Mouse (Mus musculus): ENCODE data around the gene 5730522E02Rik. TPM values are rescaled to one million over a fixed set of nuclear protein-coding genes. Genes with fewer than 3 reads are reported as not detected.
A peak's percentile ranks its signal among the peaks of the same experiment; 100 is the strongest.

5730522E02Rik gene
- polyA plus RNA-seq, 1 experiment from 2014 or later = 24.3 TPM

DNA sequence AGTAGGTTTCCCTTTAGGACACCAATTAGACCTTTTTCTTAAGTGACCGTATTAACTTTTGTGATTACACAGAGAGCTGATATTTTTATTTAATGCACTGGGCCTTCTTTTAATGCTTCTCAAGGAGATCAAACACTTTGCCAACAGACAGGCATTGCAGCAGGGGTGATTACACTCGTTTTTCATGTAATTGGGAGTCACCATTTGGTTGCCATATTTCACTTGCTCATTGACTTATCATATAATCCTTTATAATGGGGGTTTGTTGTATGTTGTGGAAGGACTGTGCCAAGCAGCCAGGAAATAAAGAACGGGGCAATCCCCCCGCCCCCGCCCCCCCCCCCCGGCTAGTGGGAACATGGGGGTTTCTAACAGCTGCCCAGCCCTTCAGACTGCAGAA is 135.0 kb downstream of the 5730522E02Rik start:
- no peak overlapping the region for H3K4me2 ChIP-seq (replicated peaks)
- H3K9me3 ChIP-seq = no peaks in the 10 kb centered on the region
- H3K27ac ChIP-seq (replicated peaks) = peak overlapping the region; percentile 65
- H3K4me1 ChIP-seq = peaks cover 17% of the 10 kb centered on the region
- H3K9ac ChIP-seq (replicated peaks) = no peak overlapping the region
- H3K36me3 ChIP-seq = no peaks in the 10 kb centered on the region
- no peak overlapping the region for H3K4me3 ChIP-seq
- WGBS = 48% methylated on average over 6 of the region's 6 CpGs
- 0 out of 2 replicates have a peak, but pooled peaks have one; percentile 18 for ATAC-seq (replicated peaks)
- no peaks in the 10 kb centered on the region for H3K27me3 ChIP-seq

- 40% methylated on average over 8 of the region's 8 CpGs for WGBS
- no peak overlapping the region for H3K9ac ChIP-seq (replicated peaks)
- H3K27me3 ChIP-seq = no peaks in the 10 kb centered on the region
- H3K9me3 ChIP-seq = no peaks in the 10 kb centered on the region
- H3K4me2 ChIP-seq (replicated peaks) = no peak overlapping the region
- ATAC-seq (replicated peaks) = peak; percentile 90
- H3K4me1 ChIP-seq = peaks cover 17% of the 10 kb centered on the region
- 0 out of 2 replicates have a peak overlapping the region, but pooled peaks have one; percentile 24 for H3K27ac ChIP-seq (replicated peaks)
- no peak overlapping the region for H3K4me3 ChIP-seq
- H3K36me3 ChIP-seq = no peaks in the 10 kb centered on the region
Measured at GRCm38 (mm10) chr11:26073638-26074294, 136.8 kb downstream of the 5730522E02Rik start.

- no peak overlapping the region for H3K27ac ChIP-seq (replicated peaks)
- peaks cover 17% of the 10 kb centered on the region for H3K4me1 ChIP-seq
- H3K36me3 ChIP-seq = no peaks in the 10 kb centered on the region
- H3K9me3 ChIP-seq = no peaks in the 10 kb centered on the region
- no peak overlapping the region for H3K9ac ChIP-seq (replicated peaks)
- H3K4me3 ChIP-seq = no peak overlapping the region
- WGBS = 7% methylated on average over 4 of the region's 4 CpGs
- ATAC-seq (replicated peaks) = peak; percentile 49; the same call in 1 of the 2 replicates
- no peak overlapping the region for H3K4me2 ChIP-seq (replicated peaks)
- H3K27me3 ChIP-seq = no peaks in the 10 kb centered on the region
Measured at GRCm38 (mm10) chr11:26072101-26072500, 138.5 kb downstream of the 5730522E02Rik start.

GRCm38 (mm10) chr11:26063252-26063651 is 147.3 kb downstream of the 5730522E02Rik start:
- no peak overlapping the region for H3K27ac ChIP-seq (replicated peaks)
- ATAC-seq (replicated peaks) = no peak
- 15% methylated on average over 2 of the region's 2 CpGs for WGBS
- H3K36me3 ChIP-seq = no peaks in the 10 kb centered on the region
- H3K4me2 ChIP-seq (replicated peaks) = no peak overlapping the region
- no peak overlapping the region for H3K9ac ChIP-seq (replicated peaks)
- no peaks in the 10 kb centered on the region for H3K9me3 ChIP-seq
- H3K27me3 ChIP-seq = no peaks in the 10 kb centered on the region
- H3K4me3 ChIP-seq = no peak overlapping the region
- peaks cover 21% of the 10 kb centered on the region for H3K4me1 ChIP-seq

GRCm38 (mm10) chr11:26061471-26062137 is 149.0 kb downstream of the 5730522E02Rik start:
- Histone ChIP-seq H3K27me3 (no peaks in the 10 kb centered on the region), H3K4me1 (peaks cover 21% of the 10 kb centered on the region), H3K27ac (replicated peaks) (peak overlapping the region; percentile 48), H3K4me3 (no peak overlapping the region), H3K9me3 (no peaks in the 10 kb centered on the region), H3K36me3 (no peaks in the 10 kb centered on the region), H3K4me2 (replicated peaks) (no peak overlapping the region), H3K9ac (replicated peaks) (no peak overlapping the region)
- no peak for ATAC-seq (replicated peaks)
- WGBS = 42% methylated on average over 8 of the region's 8 CpGs

DNA sequence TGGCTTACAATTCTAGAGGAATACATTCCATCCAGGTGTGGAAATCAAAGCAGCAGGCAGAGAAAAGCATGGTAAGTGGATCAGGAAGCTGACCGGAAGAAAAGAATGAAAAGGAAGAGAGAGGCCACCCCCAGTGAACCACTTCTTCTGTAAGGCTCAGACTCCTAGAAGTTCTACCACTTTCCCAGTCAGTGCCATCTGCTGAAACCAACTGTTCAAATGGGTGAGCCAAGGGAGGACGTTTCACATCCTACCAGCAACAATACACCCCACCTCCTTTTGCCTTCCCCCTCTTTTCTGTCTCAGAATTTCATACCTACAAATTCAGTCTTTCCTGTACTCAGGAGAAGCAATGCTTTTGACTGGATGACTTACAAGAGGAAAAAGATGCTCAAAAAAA is 197.0 kb downstream of the 5730522E02Rik start:
- 45% methylated on average over 2 of the region's 2 CpGs for WGBS

GRCm38 (mm10) chr11:26004018-26004417 is 206.5 kb downstream of the 5730522E02Rik start:
- Histone ChIP-seq H3K4me1 (peaks cover 3% of the 10 kb centered on the region), H3K9ac (replicated peaks) (no peak overlapping the region), H3K9me3 (no peaks in the 10 kb centered on the region), H3K4me3 (no peak overlapping the region), H3K27me3 (no peaks in the 10 kb centered on the region), H3K4me2 (replicated peaks) (no peak overlapping the region), H3K36me3 (no peaks in the 10 kb centered on the region), H3K27ac (replicated peaks) (no peak overlapping the region)
- ATAC-seq (replicated peaks) = no peak
- 71% methylated on average over 4 of the region's 4 CpGs for WGBS

More for the DNA sequence above, 197.0 kb downstream of the 5730522E02Rik start:
- Histone ChIP-seq H3K4me3 (no peak overlapping the region), H3K9ac (replicated peaks) (no peak overlapping the region), H3K4me2 (replicated peaks) (no peak overlapping the region), H3K27me3 (no peaks in the 10 kb centered on the region), H3K27ac (replicated peaks) (no peak overlapping the region), H3K9me3 (no peaks in the 10 kb centered on the region), H3K36me3 (no peaks in the 10 kb centered on the region), H3K4me1 (peaks cover 12% of the 10 kb centered on the region)
- no peak for ATAC-seq (replicated peaks)

- Histone ChIP-seq H3K4me2 (replicated peaks) (no peak overlapping the region), H3K36me3 (no peaks in the 10 kb centered on the region), H3K9me3 (no peaks in the 10 kb centered on the region), H3K9ac (replicated peaks) (no peak overlapping the region), H3K4me3 (no peak overlapping the region), H3K27ac (replicated peaks) (no peak overlapping the region), H3K4me1 (no peaks in the 10 kb centered on the region), H3K27me3 (no peaks in the 10 kb centered on the region)
- WGBS = 73% methylated on average over 5 of the region's 5 CpGs
- ATAC-seq (replicated peaks) = no peak
Measured at GRCm38 (mm10) chr11:25999738-26000137, 210.8 kb downstream of the 5730522E02Rik start.

- no peak overlapping the region for H3K27ac ChIP-seq (replicated peaks)
- 64% methylated on average over 4 of the region's 4 CpGs for WGBS
Measured at GRCm38 (mm10) chr11:25997469-25997868, 213.1 kb downstream of the 5730522E02Rik start.

DNA sequence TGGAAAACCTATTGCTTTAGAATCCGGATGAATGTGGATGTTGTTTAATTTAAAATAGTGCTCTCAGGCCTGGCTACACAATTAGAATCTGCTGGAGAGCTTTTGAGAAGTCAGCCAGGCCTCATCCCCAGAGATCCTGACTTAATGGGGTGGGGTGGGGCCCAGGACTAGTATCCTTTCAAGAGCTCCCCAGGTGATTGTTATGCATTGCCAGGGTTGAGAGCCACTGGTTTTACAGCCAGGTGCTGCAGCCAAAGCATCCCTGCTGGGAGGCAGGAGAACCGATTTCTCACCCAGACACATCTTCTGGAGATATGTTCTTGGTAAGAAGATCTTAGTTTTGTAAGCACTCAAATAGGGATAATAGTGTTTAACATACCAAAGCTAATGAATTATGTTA is 216.4 kb downstream of the 5730522E02Rik start:
- WGBS = 24% methylated on average over 2 of the region's 2 CpGs
- Histone ChIP-seq H3K36me3 (no peaks in the 10 kb centered on the region), H3K9ac (replicated peaks) (no peak overlapping the region), H3K27ac (replicated peaks) (no peak overlapping the region), H3K4me3 (no peak overlapping the region), H3K4me2 (replicated peaks) (no peak overlapping the region), H3K27me3 (no peaks in the 10 kb centered on the region), H3K9me3 (no peaks in the 10 kb centered on the region), H3K4me1 (0 out of 2 replicates have a peak, but pooled peaks cover 8% of the 10 kb centered on the region)
- no peak for ATAC-seq (replicated peaks)

More at GRCm38 (mm10) chr11:25997469-25997868, 213.1 kb downstream of the 5730522E02Rik start:
- ATAC-seq (replicated peaks) = no peak; the same call in 1 of the 2 replicates
- Histone ChIP-seq H3K4me1 (0 out of 2 replicates have a peak, but pooled peaks cover 5% of the 10 kb centered on the region), H3K9ac (replicated peaks) (no peak overlapping the region), H3K9me3 (no peaks in the 10 kb centered on the region), H3K27me3 (no peaks in the 10 kb centered on the region), H3K36me3 (no peaks in the 10 kb centered on the region), H3K4me2 (replicated peaks) (no peak overlapping the region), H3K4me3 (no peak overlapping the region)

- Histone ChIP-seq H3K27me3 (no peaks in the 10 kb centered on the region), H3K36me3 (no peaks in the 10 kb centered on the region), H3K4me2 (replicated peaks) (no peak overlapping the region), H3K9me3 (no peaks in the 10 kb centered on the region), H3K4me3 (no peak overlapping the region), H3K4me1 (0 out of 2 replicates have a peak, but pooled peaks cover 8% of the 10 kb centered on the region), H3K27ac (replicated peaks) (no peak overlapping the region), H3K9ac (replicated peaks) (no peak overlapping the region)
- WGBS = 58% methylated on average over 1 of the region's 1 CpGs
- no peak for ATAC-seq (replicated peaks)
Measured at GRCm38 (mm10) chr11:25992216-25992615, 218.3 kb downstream of the 5730522E02Rik start.

DNA sequence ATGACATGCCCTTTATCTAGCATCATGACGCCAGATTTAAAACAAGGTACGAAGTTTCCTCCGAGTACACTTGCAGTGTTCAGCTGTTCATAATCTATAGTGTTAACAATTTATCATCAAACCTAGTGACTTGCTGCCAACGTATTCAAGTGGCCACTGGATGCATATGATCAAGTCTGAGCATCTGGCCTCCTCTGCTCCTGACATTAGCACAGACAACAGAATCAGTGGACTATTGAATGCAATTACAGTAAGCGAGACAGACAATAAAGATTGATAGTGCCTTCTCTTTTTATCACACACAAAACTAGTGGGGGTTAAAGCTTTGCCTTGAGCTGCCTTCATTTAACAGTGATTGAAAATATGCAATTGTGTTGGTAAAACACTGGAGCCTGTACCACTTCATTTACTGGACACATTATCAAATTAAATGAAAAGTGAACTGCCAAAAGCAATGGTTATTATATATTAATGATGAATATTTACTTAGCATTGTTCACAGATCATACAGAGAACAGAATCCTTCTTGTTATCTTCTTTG is 231.8 kb downstream of the 5730522E02Rik start:
- no peaks in the 10 kb centered on the region for H3K27me3 ChIP-seq
- ATAC-seq (replicated peaks) = no peak
- H3K36me3 ChIP-seq = no peaks in the 10 kb centered on the region
- H3K9me3 ChIP-seq = no peaks in the 10 kb centered on the region
- H3K27ac ChIP-seq (replicated peaks) = no peak overlapping the region
- H3K4me3 ChIP-seq = no peak overlapping the region
- 56% methylated on average over 5 of the region's 5 CpGs for WGBS
- no peak overlapping the region for H3K9ac ChIP-seq (replicated peaks)
- H3K4me1 ChIP-seq = 0 out of 2 replicates have a peak, but pooled peaks cover 3% of the 10 kb centered on the region
- H3K4me2 ChIP-seq (replicated peaks) = no peak overlapping the region
